Mouse (Mus musculus): Measurements from ENCODE around the gene Rpia. TPM values are rescaled to one million over a fixed set of nuclear protein-coding genes. Genes with fewer than 3 reads are reported as not detected.
A peak's percentile ranks its signal among the peaks of the same experiment; 100 is the strongest.

Gene Rpia
- total RNA-seq, 2 experiments from 2014 or later: 11.9 to 13.2 TPM

DNA sequence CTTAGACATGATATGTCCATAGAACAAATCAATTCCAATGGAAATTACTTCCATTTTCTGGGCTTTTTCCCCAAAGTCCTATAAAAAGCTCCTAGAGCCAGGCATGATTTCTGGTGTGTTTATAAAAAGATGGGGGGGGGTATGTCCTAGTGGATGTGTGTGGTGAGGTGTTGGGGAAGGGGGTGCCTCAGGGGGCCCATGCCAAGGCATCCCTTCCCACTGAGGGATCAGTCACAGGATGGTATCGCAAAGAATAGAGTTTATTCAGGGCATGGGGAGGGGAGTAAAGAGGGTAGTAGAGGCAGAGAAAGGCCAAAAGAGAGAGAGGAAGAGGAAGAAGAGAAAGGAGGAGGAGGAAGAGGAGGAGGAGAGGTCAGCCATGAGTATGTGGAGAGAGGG lies 14.5 kb upstream of the Rpia start:
- DNase-seq (ENCODE audit: low spot score in 2 of 2): no peak
- intact Hi-C loops (cut with DNase I): loop anchor here (5.0 kb wide), 1 partner anchor 321 kb away; no protein-coding TSS in a partner anchor

DNA sequence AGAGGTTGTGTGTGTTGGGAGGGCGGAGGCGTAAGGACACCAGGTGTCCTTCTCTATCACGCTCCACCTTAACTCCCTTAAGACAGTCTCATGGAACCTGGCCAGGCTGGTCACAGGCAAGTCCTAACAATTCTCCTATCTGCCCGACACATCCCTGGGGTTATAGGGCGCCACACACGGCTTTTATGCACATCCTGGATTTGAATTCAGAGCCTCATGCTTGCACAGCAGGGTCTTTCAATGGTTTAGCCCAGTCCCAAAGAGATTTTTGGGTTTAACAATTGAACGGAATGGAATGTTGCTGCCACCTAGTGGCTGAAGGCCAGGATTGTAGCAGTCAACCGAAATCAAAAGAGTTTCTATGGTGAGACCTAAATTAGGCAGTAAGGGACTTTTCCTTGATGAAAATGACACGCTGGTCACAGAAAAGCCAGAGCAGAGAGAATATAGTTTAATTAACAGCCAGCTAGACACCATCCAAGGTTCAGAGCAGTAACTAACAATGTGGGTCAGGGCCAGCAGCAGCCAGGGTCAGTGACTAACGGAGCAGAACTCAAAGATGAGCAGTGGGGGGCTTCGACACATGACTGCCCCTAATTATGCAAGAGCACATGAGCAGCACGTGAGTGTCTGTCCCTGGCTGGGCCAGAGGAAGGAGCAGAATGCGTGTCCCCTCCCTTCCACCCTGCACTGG lies 13.9 kb upstream of the Rpia start:
- DNase-seq (ENCODE audit: low spot score in 2 of 2): peak; percentile 75 to 77
- intact Hi-C loops (cut with DNase I): loop anchor here (2.0 to 5.0 kb wide), 2 partner anchors 115 to 321 kb away; no protein-coding TSS in a partner anchor

DNA sequence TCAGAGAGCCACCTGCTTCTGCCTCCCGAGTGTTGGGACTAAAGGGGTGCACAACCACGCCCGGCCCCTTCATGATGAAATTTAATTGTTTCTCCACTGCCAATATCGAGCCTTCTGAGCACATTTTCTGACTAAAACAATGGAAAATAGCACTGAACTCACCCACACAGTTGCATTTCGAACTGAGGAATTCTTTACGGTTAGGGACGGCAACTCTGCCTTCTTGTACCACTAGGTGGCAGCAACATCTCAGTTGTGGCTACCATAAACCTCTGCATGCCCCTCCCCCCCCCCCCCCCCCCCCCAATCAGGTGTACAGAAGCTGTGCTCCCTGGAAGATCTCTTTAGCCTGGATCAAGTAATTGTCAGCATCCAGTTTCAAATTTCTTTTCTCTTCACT lies 13.2 kb upstream of the Rpia start:
- intact Hi-C loops (cut with DNase I): loop anchor here (2.0 to 5.0 kb wide), 2 partner anchors 116 to 322 kb away; no protein-coding TSS in a partner anchor
- peak; percentile 68 to 75 for DNase-seq (ENCODE audit: low spot score in 2 of 2)

DNA sequence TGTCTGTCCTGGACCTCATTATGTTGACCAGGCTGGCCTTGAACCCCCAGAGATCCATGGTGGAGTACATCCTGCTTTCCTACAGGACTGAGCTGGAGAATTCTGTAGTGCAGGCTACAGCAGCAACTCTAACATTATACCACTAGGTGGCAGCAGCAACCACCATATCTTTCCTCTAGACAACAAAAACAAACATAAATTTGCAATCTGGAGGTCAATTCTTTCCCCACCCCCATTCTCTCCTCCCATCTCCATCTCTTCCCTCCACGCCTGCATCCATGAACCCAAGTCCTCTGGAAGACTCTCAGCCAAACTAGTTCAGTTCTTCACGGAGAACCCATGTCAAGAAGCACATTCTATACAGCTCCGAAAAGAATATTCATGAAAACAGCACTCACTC lies 12.6 kb upstream of the Rpia start:
- DNase-seq (ENCODE audit: low spot score in 2 of 2): peak; percentile 35 to 43
- intact Hi-C loops (cut with DNase I): loop anchor here (2.0 to 5.0 kb wide), 2 partner anchors 116 to 323 kb away; no protein-coding TSS in a partner anchor

DNA sequence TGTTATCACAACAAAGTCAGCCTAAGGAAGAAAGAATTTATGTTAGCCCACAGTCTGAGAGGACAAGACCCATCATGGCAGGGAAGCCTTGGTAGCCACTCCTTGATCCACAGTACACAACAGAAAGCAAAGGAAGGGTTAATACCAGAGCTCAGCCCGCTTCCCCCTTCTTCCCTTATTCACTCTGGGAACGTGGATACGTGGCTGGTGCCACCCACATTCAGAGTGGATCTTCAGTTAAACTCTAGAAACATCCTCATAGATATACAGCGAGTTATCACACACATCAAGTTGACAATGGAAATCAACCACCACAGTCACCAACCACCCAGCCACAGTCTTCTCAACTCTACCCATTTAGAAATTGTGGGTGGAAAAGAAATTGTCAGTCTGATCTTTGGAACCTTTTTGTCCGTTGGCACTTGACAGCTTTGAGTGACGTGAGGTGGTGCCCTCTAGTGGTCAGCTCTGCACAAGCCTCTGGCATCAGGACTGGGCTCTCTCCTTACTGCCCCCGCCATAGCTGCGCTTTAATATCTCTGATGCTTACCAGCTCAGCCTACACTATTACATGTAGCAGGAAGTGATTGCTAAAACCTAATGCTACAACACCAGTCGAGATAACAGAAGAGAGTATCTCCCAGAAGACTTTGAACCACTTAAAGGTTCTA lies 5.7 kb upstream of the Rpia start:
- intact Hi-C loops (cut with DNase I): no loop called here

DNA sequence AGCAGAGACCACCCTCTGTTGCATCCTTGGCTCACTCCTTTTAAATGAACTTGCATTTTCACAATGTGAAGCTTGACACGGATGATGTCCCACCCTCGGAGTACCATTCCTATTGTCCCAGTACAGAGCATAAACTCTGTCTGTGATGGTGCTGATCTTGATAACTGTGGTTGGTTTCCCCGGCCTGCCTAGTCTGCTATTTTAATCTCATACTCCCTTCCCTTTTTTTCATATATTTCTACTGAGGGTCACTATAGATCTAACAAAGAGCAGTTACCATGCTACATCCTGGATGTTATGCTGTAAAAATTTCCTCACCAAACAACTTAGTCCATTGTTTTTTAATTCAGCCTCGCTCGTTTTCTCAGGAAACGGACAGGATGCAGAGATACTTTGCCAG lies 4.9 kb upstream of the Rpia start:
- no peak for DNase-seq (ENCODE audit: low spot score in 2 of 2)
- intact Hi-C loops (cut with DNase I): no loop called here

More for the DNA sequence above, 5.7 kb upstream of the Rpia start:
- DNase-seq (ENCODE audit: low spot score in 2 of 2): no peak

DNA sequence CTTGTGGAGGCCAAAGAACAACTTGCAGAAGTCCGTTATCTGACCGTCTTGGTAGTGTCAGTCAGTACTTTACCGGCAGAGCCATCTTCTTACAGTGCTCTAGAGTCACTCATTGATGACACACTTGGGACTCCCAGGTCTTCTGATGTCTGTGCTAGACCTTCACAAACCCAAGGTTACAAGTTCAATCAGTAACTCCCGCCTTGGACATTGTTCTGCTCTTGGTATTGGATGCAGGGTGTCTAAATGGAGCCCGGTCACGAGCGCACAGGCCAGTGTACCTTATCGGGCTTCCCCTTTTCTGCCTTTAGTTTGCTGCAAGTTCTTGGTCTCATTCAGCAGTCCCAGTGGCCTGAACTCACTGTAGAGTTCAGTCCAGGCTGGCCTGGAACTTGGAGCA lies 612 bp upstream of the Rpia start:
- no peak for DNase-seq (ENCODE audit: low spot score in 2 of 2)
- intact Hi-C loops (cut with DNase I): no loop called here

DNA sequence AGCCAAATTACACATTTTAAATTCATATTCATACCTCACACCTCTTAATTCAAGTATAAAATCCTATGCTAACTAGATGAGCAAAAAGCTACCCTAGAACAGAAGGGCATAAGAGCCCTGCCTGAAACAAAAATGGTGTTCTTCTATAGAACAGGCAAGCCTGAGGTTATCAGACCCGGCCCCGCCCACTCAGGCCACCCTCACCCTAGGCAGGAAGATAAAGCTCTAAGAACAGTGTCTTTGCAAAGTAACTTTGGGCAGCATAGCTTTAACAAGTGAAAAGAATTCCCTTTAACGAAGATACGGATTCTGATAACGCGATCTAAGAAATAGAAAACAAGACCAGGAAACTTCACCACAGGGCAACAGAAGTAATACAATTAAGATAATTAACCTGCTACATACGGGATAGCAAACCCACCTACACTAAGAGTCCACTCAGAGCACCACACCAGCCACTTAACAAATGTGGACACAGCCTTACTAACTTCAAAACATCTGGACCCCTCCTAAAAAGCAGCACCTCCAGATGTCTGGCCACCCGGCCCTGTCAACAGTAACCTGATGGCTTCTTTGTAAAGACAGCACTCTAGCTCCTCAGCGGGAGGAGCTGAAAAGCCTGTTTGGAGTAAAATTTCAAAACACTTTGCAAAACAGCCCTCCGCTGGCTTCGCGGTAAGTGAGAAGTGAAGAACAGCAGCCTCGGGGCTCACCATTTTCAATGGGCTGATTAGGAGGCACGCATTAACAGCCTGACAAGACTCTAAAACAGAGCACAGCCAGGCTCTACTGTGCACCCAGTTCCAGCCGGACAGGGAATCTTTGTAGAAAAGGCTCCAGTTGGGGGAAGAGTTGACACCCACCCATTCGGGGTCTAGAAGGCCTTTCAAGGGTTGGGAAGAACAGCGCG lies 925 bp downstream of the Rpia start:
- intact Hi-C loops (cut with DNase I): no loop called here
- DNase-seq (ENCODE audit: low spot score in 2 of 2): no peak

DNA sequence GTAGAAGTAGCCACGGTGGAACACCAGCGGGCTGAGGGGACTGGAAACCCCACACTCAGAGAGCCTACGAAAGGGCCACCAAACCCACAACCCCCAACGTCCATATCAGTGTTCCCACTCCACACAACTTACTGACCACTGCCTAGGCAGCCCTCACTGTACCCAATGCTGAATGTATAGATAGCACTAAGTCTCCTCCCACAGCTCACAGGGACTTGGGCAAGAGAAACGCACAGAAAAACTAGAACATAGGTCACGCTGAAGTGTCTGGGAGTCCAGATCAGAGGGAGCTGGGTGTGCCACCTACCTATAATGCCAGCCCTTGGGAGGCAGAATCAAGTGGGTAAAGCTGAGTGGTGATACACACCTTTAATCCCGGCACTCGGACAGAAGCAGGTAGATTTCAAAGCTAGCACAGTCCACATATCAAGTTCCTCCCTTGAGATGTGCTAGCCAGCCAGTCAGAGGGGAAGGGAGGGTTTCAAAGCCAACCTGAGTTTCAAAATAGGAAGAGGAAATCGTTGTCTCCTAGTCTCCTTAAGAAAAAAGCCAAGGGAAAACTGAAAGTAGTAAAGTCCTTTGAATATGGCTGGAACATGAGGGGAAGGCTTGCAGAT lies 1.9 kb downstream of the Rpia start:
- intact Hi-C loops (cut with DNase I): no loop called here
- no peak for DNase-seq (ENCODE audit: low spot score in 2 of 2)

DNA sequence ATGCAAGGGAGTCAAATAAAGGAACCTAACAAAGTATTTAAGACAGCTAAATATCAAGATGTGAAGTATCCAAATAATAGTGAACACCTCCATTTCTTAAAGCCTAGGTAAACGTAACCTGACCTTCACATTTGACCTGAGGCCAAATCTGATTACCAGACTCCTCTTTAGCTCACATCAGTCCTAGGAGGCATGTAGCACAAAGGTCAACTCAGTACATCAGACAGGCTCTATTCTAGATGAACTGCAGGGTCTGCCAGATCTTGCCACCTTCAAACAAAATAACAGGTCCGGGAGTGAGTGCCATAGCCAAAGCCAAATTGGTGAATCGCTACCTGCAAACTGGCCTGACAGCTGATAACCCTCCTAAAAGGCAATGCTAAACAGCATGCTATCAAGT lies 2.9 kb downstream of the Rpia start:
- intact Hi-C loops (cut with DNase I): no loop called here
- DNase-seq (ENCODE audit: low spot score in 2 of 2): no peak

DNA sequence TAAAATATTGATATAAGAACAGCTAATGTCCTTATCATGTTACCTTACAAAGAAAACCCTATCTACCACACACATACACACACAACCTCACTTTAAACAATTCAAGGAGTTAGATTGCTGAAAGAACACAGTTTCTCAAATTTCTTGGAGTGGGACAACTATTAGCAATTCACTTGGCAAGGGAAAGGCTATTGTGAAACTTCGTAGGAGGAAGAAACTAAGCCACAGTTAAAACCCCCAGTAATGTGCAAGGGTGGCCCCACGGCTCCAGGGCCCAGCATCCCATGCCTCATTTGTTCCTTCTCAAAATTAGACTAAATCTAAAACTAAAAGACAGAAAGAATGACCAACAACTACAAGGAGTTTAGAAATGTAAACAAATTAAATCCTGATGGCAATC lies 4.5 kb downstream of the Rpia start:
- no peak for DNase-seq (ENCODE audit: low spot score in 2 of 2)
- intact Hi-C loops (cut with DNase I): no loop called here

DNA sequence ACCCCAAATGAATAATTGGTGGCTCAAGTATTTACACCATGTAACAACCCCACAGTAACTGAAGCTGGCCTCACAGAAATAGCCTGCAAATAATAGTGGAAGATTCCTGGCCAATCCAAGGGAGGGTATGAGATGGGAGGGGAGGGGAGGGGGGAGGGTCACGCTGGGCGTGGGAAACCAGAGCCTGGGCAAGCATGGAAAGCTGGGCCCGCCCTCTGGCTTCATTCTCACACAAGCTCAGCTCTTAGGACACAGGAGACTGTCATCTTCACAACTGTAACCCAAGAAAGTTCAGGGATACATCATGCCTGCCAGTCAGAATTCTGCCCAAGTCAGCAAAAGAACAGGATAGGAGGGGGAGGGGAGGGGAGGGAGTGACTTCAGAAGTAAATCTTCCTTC lies 6.2 kb downstream of the Rpia start:
- intact Hi-C loops (cut with DNase I): no loop called here
- no peak for DNase-seq (ENCODE audit: low spot score in 2 of 2)

DNA sequence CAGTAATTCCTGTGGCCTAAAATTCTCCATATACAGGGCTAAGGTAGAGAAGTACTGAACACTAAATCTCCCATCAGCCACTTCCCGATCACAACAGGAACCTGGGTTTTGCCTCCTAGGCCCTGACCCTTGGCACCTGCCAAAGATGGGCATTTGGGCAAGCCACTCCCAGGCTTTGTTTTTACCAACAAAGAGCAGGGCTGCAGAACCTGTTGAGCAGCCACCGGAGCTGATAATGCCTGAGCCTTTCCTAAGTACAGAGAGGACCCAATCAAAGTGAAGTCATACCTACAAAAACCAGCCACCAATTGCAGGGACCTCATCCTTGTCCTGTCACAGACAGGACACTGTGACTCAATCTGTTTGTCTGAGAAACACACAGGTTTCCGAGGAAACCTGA lies 7.2 kb downstream of the Rpia start:
- intact Hi-C loops (cut with DNase I): no loop called here
- no peak for DNase-seq (ENCODE audit: low spot score in 2 of 2)

DNA sequence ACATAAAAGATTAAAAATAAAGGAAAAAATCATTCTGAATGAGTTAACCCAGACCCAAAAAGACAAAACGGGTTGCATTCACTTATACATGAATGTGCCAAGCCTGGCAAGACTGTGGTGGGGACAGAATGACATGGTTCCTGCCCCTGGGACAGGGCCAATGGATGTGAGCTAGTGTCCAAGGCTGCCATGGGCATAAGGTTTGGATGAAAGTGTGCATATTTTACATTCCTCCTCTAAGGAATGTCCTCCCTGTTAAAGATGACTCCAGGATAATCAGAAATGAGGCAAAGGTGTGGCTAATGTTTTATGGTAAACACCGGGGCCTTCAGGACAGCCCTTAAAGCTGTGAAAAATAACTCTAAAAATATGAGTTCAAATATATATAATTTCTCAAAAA lies 10.7 kb downstream of the Rpia start:
- intact Hi-C loops (cut with DNase I): no loop called here
- no peak for DNase-seq (ENCODE audit: low spot score in 2 of 2)

DNA sequence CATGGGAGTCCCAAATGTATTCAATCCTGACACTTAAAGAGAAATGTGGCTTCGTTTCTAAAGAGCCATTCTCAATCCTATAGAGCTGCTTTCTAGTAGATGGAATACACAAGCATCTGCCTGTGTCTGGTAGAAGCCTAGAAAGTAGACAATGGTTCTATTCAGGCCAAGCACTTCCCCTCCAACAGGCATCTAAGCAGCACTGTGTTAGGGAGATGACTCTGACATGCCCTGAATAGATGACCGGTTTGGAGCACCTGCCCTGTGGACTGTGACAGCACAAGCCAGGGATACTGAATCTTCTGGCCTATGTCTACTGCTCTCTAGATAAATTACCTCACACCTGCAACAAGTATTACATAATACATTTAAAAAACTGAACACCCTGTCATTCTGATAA lies 17.7 kb downstream of the Rpia start:
- no peak for DNase-seq (ENCODE audit: low spot score in 2 of 2)
- intact Hi-C loops (cut with DNase I): no loop called here

DNA sequence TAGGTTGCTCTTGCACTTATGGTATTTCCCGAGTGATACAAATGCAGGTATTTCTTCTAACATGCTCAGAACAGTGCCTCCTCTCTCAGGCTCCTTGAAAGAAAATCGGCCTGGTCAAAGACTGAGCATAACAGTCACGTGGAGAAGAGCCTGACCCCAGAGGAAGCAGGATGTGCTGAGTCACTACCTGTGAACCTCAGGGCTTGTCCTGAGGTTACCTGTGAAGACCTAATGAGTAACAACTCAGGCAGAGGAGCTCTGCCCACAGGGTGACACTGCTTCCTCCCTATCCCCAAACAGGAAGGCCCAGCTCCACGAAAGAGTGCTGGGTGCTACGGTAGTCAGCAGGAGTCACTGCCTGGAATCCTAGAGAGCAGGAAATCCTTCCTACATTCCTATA lies 18.3 kb downstream of the Rpia start:
- intact Hi-C loops (cut with DNase I): no loop called here
- no peak for DNase-seq (ENCODE audit: low spot score in 2 of 2)

DNA sequence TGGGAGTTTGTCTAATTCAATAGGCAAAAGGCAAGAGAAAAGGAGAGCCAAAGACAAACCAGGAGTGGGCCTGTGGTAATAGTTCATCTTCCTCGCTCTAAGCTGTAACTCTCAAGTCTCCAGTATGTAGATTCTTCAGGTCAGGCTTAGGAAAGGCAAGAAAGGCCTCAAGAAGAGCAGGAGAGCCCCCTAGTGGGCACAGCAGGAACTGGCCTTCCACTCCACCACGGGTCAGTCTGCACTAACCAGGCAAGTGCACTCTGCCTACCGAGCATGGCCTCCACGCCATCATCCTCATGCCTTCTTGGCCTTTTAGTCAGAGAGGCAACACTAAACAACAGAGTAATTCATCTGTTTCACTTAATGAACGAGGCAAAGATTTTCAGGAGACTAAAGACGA lies 23.3 kb downstream of the Rpia start:
- peak; percentile 79 to 86 for DNase-seq (ENCODE audit: low spot score in 2 of 2)
- intact Hi-C loops (cut with DNase I): loop anchor here (1.0 kb wide), 1 partner anchor 54 kb away; no protein-coding TSS in a partner anchor

DNA sequence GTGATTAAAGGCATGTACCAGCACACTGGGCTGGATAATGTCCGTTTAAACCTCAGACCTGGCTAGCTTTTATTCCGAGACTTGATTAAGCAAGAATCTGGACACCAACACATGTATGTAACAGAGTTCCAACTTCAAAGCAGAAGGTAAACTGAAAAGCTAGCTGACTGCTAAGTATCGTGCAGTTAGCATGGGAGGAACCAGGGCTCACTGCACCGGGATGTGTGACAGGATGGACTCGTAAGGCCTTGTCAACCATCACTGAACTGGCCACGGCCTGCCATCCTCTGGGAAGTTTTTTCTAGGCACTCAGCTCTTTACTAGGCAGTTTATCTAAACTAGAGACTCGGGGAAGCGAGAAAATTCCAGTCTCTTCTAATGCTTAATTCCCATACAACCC lies 27.0 kb downstream of the Rpia start:
- intact Hi-C loops (cut with DNase I): no loop called here
- DNase-seq (ENCODE audit: low spot score in 2 of 2): no peak

DNA sequence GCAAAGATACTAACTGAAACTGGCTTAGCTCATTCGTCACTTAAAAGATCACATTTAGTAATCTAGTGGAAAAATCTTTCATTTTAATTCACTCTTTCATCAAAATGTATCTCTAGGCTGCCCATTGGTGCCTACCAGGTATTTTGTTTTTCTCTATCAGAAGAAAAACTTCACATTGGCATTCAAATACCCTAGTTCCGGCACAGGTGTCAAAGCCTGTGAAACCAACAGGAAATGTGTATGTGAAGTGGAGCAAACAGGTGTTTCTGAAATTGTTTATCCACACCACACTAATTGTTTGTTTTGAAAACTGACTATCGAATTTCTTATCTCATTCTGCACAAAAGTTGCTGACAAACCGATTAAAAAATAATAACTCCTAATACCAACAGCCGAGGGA lies 27.5 kb downstream of the Rpia start:
- DNase-seq (ENCODE audit: low spot score in 2 of 2): no peak
- intact Hi-C loops (cut with DNase I): no loop called here

DNA sequence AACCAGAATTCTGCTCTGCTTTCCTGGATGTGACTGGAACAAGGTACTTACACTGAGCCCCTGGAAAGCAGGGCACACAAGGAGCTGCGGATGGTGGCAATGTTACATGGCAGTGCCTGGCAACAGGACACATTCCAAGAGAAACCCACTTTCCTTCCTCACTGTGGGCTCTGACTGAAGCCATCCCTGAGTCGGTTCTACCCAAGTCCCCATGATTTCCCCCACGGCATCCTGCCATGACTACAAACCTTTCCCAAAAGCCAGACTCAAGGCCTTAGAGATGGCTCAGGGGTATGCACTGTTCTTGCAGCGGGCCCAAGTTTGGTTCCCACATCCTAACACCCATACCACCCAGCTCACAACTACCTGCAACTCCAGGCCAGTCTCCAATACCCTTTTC lies 28.2 kb downstream of the Rpia start:
- intact Hi-C loops (cut with DNase I): no loop called here
- DNase-seq (ENCODE audit: low spot score in 2 of 2): no peak

Data from left cerebral cortex, postnatal 25 days (tissue).